Mouse (Mus musculus) gastrocnemius, adult 8-10 months (tissue): ENCODE measurements around the gene Olfr1184. TPM values are rescaled to one million over a fixed set of nuclear protein-coding genes. Genes with fewer than 3 reads are reported as not detected.
"Not testable (repeated sequence)": the region's sequence is repeated elsewhere in the genome, so short reads cannot be mapped to it uniquely, and the experiment has no call there.

Source experiments
- DNase-seq, 2 experiments: peaks; one replicate each; pipeline ENCODE4 v3.0.0; 2022; ENCODE audit warnings: low spot score in 2 of 2
- total RNA-seq, 4 experiments: library from RNA; stranded (reverse); gene quantifications; 2 replicates each; pipeline ENCODE4 v1.2.4; 2022

Olfr1184 gene
- total RNA-seq: not detected

DNA sequence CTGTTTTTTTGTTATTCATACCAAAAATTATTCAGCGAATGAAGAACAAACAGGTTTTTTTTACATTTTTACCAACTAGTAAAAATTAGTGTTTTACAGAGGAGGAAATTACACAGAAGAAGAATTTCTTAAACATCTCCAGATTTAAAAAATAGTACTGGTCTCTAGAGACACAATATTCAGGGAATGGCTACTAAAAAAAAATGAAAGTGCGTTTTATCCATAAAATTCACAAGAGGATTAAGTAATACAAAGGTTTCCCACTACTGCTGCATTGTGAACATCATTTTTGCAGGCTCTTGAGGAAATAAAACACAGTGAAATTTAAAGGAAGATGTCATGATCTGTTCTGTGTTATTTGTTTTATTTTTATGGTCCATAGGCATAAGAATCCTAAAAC, at the start of gene Olfr1184:
Gene Olfr1184 (plus strand): TSS at position 301 of the 400 bp plus-strand sequence.
- DNase-seq: no peak

DNA sequence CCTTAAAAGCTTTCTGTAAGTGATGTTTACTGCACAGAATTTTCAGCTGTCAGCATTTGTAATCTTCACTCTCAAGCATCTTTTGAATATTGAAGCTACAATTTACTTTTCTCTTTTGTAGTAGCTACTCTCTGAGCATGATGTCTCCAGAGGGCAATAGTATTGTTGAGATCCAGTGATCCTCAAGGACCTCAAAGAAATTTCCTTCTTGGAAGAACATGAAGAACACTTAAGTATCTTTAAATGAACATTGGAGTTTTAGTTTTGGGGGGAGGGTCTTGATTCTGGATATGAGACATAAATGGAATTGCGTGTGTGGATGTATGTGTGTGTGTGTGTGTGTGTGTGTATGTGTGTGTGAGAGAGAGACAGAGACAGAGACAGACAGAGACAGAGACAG, 34.4 kb upstream of the Olfr1184 start, which contains the start of gene Gm13757:
Gene Gm13757 (minus strand): TSS at position 101 of the 400 bp plus-strand sequence.
- no peak for DNase-seq

DNA sequence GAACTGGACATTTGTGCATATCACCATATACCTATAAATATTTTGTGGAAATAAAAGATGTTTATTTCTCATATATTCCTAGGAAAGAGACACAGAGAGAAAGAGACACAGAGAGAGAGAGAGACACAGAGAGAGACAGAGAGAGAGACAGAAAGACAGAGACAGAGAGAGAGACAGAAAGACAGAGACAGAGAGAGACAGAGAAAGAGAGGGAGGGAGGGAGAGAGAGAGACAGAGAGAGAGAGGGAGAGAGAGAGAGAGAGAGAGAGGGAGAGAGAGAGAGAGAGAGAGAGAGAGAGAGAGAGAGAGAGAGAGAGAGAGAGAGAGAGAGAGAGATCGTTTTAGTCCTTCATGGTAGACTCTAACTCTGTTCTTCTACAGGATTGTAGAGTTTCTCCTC, 28.8 kb upstream of the Olfr1184 start, which contains the start of gene Olfr1183:
Gene Olfr1183 (plus strand): TSS at position 301 of the 400 bp plus-strand sequence.
- DNase-seq: not testable (repeated sequence)

DNA sequence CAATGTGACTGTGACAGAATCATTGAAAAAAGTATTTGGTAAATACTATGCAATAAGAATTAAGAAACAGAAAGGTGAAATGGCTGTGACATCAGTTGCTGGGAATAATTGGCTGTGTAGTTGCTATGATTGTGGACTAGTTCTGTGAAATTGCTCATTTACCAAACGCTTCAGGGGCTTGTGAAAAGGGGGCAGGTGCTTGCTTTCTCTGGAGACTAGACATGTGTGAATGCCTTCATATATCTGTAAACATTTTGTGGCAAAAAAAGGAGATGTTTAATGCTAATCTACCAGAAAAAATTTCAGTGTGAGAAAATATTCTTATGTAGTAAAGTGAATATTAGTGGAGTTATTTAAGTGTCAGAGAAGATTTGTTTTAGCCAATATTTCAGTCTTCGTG, 9.6 kb downstream of the Olfr1184 start, which contains the start of gene Olfr1185-ps1:
Gene Olfr1185-ps1 (plus strand): TSS at position 301 of the 400 bp plus-strand sequence.
- no peak for DNase-seq

DNA sequence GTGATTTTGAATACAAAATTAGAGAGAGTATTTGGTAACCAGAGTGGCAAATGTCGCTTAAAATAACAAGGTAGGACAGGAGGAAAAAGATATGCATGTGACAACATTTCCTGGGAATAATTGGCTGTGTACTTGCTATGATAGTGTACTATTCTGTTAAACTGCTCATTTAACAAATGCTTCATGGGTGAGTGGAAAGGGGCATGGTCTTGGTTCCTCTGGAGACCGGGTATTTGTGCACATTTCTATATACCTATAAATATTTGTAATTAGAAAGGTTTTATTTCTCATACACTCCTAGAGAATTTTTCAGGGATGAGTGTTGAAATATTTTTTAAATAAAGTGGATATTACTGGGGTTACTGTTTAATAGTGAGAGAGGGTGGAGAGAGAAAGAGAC, 34.9 kb downstream of the Olfr1184 start, which contains the start of gene Olfr1186:
Gene Olfr1186 (plus strand): TSS at position 301 of the 400 bp plus-strand sequence.
- no peak for DNase-seq

DNA sequence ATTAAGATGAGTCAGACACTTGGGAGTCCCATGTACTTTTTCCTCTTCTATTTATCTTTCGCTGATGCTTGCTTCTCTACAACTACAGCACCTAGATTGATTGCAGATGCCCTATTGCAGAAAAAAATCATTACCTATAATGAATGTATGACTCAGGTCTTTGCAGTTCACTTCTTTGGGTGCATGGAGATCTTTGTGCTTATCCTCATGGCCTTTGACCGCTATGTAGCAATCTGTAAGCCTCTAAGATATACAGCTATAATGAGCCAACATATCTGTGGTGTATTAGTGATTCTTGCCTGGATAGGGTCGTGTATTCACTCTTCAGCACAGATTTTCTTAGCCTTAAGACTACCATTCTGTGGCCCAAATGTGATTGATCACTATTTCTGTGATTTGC, 42.3 kb downstream of the Olfr1184 start:
- DNase-seq: no peak

Other genes with a start within 250 kb of the Olfr1184 start
- gene Olfr1173, start 203.7 kb upstream of the Olfr1184 start, total RNA-seq: not detected
- gene Olfr1174-ps, start 168.5 kb upstream of the Olfr1184 start, total RNA-seq: not detected
- gene Olfr1175-ps, start 156.4 kb upstream of the Olfr1184 start, total RNA-seq: not detected
- gene Olfr1176, start 146.9 kb upstream of the Olfr1184 start, total RNA-seq: not detected
- not detected for gene Olfr1177-ps, start 137.1 kb upstream of the Olfr1184 start, total RNA-seq
- not detected for gene Olfr1178, start 96.5 kb upstream of the Olfr1184 start, total RNA-seq
- gene Olfr1179, start 77.1 kb upstream of the Olfr1184 start, total RNA-seq: not detected
- gene Olfr1180, start 64.4 kb upstream of the Olfr1184 start, total RNA-seq: not detected
- not detected for gene Olfr1181, start 57.4 kb upstream of the Olfr1184 start, total RNA-seq
- not detected for gene Gm13757, start 34.5 kb upstream of the Olfr1184 start, total RNA-seq
- gene Olfr1183, start 28.7 kb upstream of the Olfr1184 start, total RNA-seq: not detected
- gene Olfr1185-ps1, start 9.7 kb downstream of the Olfr1184 start, total RNA-seq: not detected
- not detected for gene Olfr1186, start 35.0 kb downstream of the Olfr1184 start, total RNA-seq
- gene Olfr1188, start 73.3 kb downstream of the Olfr1184 start, total RNA-seq: not detected
- not detected for gene Olfr1189, start 102.9 kb downstream of the Olfr1184 start, total RNA-seq
- gene Olfr1191-ps1, start 156.9 kb downstream of the Olfr1184 start, total RNA-seq: not detected
- not detected for gene Olfr1192-ps1, start 164.9 kb downstream of the Olfr1184 start, total RNA-seq
- gene Olfr1193, start 192.0 kb downstream of the Olfr1184 start, total RNA-seq: not detected
- gene Olfr1195, start 205.6 kb downstream of the Olfr1184 start, total RNA-seq: not detected
- not detected for gene Olfr1196, start 221.0 kb downstream of the Olfr1184 start, total RNA-seq
- gene Olfr1197, start 248.8 kb downstream of the Olfr1184 start, total RNA-seq: not detected